Mouse (Mus musculus) liver, embryonic 11.5 days (tissue): Measurements from ENCODE around the gene Dkkl1. TPM values are rescaled to one million over a fixed set of nuclear protein-coding genes. Genes with fewer than 3 reads are reported as not detected.

ENCODE experiments used
- ATAC-seq: fragments of 200-750 bp; cut with Nextera tagmentation; replicated peaks from 2 replicates; pipeline ENCODE4 v1.8.0; 2017; ENCODE audit warnings: moderate number of reproducible peaks, mild to moderate bottlenecking, moderate TSS enrichment, moderate library complexity; ENCODE audit not compliant: low FRiP score
- DNase-seq: peaks from one replicate; pipeline ENCODE4 v3.0.0-alpha.2; 2017; ENCODE audit warnings: low spot score
- H3K27ac ChIP-seq: fragments of 300-500 bp; sonication (generic); 2 replicates; pipeline ENCODE4 v1.5.1; 2014; ENCODE audit warnings: mild to moderate bottlenecking, low read depth, low read length, control low read depth
- H3K27me3 ChIP-seq: fragments of 300-500 bp; sonication (generic); replicated peaks from 2 replicates; pipeline ENCODE4 v1.6.1; 2014; ENCODE audit warnings: low read length, mixed read lengths; ENCODE audit not compliant: control insufficient read depth, insufficient read depth
- H3K36me3 ChIP-seq: fragments of 300-500 bp; sonication (generic); 2 replicates; pipeline ENCODE4 v1.6.1; 2014; ENCODE audit warnings: mild to moderate bottlenecking, low read length, moderate library complexity, mixed read lengths; ENCODE audit not compliant: control insufficient read depth, insufficient read depth
- H3K4me1 ChIP-seq: fragments of 300-500 bp; sonication (generic); replicated peaks from 2 replicates; pipeline ENCODE4 v1.6.1; 2014; ENCODE audit warnings: low read length, mixed read lengths; ENCODE audit not compliant: control insufficient read depth, insufficient read depth
- H3K4me2 ChIP-seq: fragments of 300-500 bp; sonication (generic); 2 replicates; pipeline ENCODE4 v1.6.1; 2014; ENCODE audit warnings: mild to moderate bottlenecking, control low read depth, moderate library complexity
- H3K4me3 ChIP-seq: fragments of 300-500 bp; sonication (generic); 2 replicates; pipeline ENCODE4 v1.5.1; 2014; ENCODE audit warnings: low read depth, low read length, control low read depth
- H3K9ac ChIP-seq: fragments of 300-500 bp; sonication (generic); 2 replicates; pipeline ENCODE4 v1.6.1; 2014; ENCODE audit warnings: low read depth, low read length, control low read depth
- H3K9me3 ChIP-seq: fragments of 300-500 bp; sonication (generic); 2 replicates; pipeline ENCODE4 v1.6.1; 2016; ENCODE audit warnings: low read length, inconsistent platforms, mixed read lengths; ENCODE audit not compliant: control insufficient read depth
- WGBS: fragments of 180-500 bp; shearing (Covaris S2); extraction: QIAGEN DNeasy Blood & Tissue Kit; methylation state at CpG from one replicate; pipeline ENCODE4 v1.1.7; 2014; 5-methylcytosine and 5-hydroxymethylcytosine counted together
- polyA plus RNA-seq: library from polyadenylated mRNA; unstranded; fragments of >200 nt; fragmentation: Nextera tagmentation; extraction: Ambion mirVana; gene quantifications from 2 replicates; pipeline ENCODE4 v1.2.1, GENCODE M21; 2014

Gene Dkkl1
- polyA plus RNA-seq, 1 experiment from 2014 or later, result 2.8 TPM

- H3K27ac ChIP-seq, result no peak overlapping the region
- no peaks in the 10 kb centered on the region for H3K4me1 ChIP-seq
- no peak overlapping the region for H3K4me3 ChIP-seq
- no peak for ATAC-seq
- DNase-seq, result no peak
- no peak overlapping the region for H3K4me2 ChIP-seq
- no peaks in the 10 kb centered on the region for H3K36me3 ChIP-seq
- no peak overlapping the region for H3K9ac ChIP-seq
- WGBS, result 21% methylated on average over 8 of the region's 8 CpGs
- H3K27me3 ChIP-seq, result peaks cover 65% of the 10 kb centered on the region
- no peaks in the 10 kb centered on the region for H3K9me3 ChIP-seq
Observed at GRCm38 (mm10) chr7:45191803-45192363, 20.1 kb downstream of the Dkkl1 start.

DNA sequence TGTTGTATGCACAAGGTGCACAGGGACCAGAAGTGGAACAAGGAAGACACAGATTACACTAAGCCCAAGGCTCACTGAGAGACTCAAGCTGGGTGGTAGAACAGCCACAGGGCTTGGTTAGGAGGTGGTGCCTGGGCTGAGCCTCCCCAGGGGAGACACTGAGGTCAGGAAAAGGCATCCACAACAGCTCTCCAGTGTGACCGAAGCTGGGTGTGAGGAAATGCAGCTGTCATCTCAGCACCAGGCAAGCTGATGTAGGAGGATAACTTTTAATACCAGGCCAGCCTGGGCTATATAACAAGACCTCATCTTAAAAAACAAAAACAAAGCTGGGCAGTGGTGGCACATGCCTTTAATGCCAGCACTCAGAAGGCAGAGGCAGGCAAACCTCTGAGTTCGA is 20.8 kb downstream of the Dkkl1 start:
- H3K36me3 ChIP-seq, result no peaks in the 10 kb centered on the region
- WGBS, result 47% methylated on average over 2 of the region's 2 CpGs
- no peak for DNase-seq
- no peak overlapping the region for H3K9ac ChIP-seq
- no peak overlapping the region for H3K4me3 ChIP-seq
- H3K27ac ChIP-seq, result no peak overlapping the region
- no peak for ATAC-seq
- H3K27me3 ChIP-seq, result peaks cover 70% of the 10 kb centered on the region
- H3K4me2 ChIP-seq, result no peak overlapping the region
- no peaks in the 10 kb centered on the region for H3K9me3 ChIP-seq
- no peaks in the 10 kb centered on the region for H3K4me1 ChIP-seq

- Histone ChIP-seq H3K4me2 (no peak overlapping the region), H3K9ac (no peak overlapping the region), H3K27ac (no peak overlapping the region), H3K4me3 (no peak overlapping the region), H3K27me3 (peaks cover 73% of the 10 kb centered on the region), H3K9me3 (no peaks in the 10 kb centered on the region), H3K4me1 (no peaks in the 10 kb centered on the region), H3K36me3 (no peaks in the 10 kb centered on the region)
- WGBS, result 74% methylated on average over 6 of the region's 6 CpGs
- DNase-seq, result no peak
- ATAC-seq, result no peak
Observed at GRCm38 (mm10) chr7:45190186-45190585, 21.8 kb downstream of the Dkkl1 start.

GRCm38 (mm10) chr7:45189600-45189999 is 22.3 kb downstream of the Dkkl1 start:
- Histone ChIP-seq H3K27me3 (peaks cover 78% of the 10 kb centered on the region), H3K27ac (no peak overlapping the region), H3K9me3 (no peaks in the 10 kb centered on the region)

DNA sequence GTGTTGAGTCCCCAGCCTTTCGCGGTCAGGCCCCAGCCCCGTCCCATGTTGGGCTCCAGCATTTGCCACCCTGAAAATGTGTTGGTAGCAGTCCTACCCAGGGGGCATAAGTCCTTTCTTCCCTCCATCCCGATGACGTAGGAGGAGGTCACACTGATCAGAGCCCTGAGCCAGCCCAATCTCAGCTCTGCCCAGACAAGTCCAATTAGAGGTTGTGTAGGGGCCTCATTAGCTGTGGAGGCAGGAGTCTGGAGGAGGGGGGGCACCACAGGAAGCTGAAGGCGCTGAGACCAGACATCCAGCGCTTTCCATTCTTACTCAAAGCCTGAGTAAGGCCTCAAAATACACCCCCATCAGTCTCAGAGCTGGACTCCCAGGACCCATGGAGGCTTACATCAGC is 26.0 kb downstream of the Dkkl1 start:
- H3K27ac ChIP-seq, result no peak overlapping the region
- H3K4me3 ChIP-seq, result no peak overlapping the region
- H3K4me2 ChIP-seq, result no peak overlapping the region
- H3K9ac ChIP-seq, result no peak overlapping the region
- peaks cover 9% of the 10 kb centered on the region for H3K4me1 ChIP-seq
- no peaks in the 10 kb centered on the region for H3K36me3 ChIP-seq
- DNase-seq, result no peak
- no peaks in the 10 kb centered on the region for H3K9me3 ChIP-seq
- 62% methylated on average over 7 of the region's 7 CpGs for WGBS
- ATAC-seq, result no peak
- peaks cover 96% of the 10 kb centered on the region for H3K27me3 ChIP-seq

More at GRCm38 (mm10) chr7:45189600-45189999, 22.3 kb downstream of the Dkkl1 start:
- no peak overlapping the region for H3K4me3 ChIP-seq
- no peak overlapping the region for H3K9ac ChIP-seq
- ATAC-seq, result no peak
- no peak for DNase-seq
- WGBS, result 54% methylated on average over 16 of the region's 16 CpGs
- H3K36me3 ChIP-seq, result no peaks in the 10 kb centered on the region
- H3K4me1 ChIP-seq, result no peaks in the 10 kb centered on the region
- no peak overlapping the region for H3K4me2 ChIP-seq

DNA sequence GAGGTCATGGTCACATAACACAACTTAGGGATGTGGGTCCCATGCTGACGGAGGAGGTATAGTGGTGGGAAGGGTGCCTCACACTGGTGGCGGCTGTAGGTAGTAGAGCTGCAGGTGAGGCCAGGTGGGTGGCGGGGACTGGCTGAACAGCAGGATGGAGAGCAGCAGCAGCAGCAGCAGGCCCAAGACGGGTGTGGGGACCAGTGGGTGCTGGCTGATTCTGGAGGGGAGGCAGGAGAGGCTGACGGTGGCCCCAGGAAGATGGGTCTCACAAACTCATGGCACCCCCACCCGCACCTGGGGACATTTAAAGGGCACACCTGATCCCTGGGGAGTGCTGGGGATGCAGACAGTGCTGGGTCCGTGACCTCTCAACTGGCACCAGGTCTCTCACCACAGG is 28.3 kb downstream of the Dkkl1 start:
- no peaks in the 10 kb centered on the region for H3K36me3 ChIP-seq
- no peak overlapping the region for H3K4me3 ChIP-seq
- H3K4me2 ChIP-seq, result no peak overlapping the region
- no peak for DNase-seq
- H3K27me3 ChIP-seq, result peaks cover 96% of the 10 kb centered on the region
- H3K4me1 ChIP-seq, result peaks cover 9% of the 10 kb centered on the region
- H3K9me3 ChIP-seq, result no peaks in the 10 kb centered on the region
- H3K27ac ChIP-seq, result no peak overlapping the region
- no peak for ATAC-seq
- H3K9ac ChIP-seq, result no peak overlapping the region
- 55% methylated on average over 7 of the region's 7 CpGs for WGBS

GRCm38 (mm10) chr7:45182606-45183005 is 29.3 kb downstream of the Dkkl1 start:
- 20% methylated on average over 11 of the region's 11 CpGs for WGBS
- Histone ChIP-seq H3K4me1 (peaks cover 9% of the 10 kb centered on the region), H3K27me3 (peaks cover 96% of the 10 kb centered on the region), H3K9me3 (no peaks in the 10 kb centered on the region), H3K4me3 (peak overlapping the region; percentile 26), H3K27ac (no peak overlapping the region), H3K36me3 (no peaks in the 10 kb centered on the region), H3K4me2 (peak overlapping the region; percentile 62), H3K9ac (0 out of 2 replicates have a peak overlapping the region, but pooled peaks have one; percentile 3)
- ATAC-seq (0 out of 2 replicates have a peak, but pooled peaks have one; percentile 6), DNase-seq (no peak)

- WGBS, result under 1% methylated on average over 34 of the region's 34 CpGs
- H3K4me3 ChIP-seq, result peak overlapping the region; percentile 31
- DNase-seq, result peak; percentile 87
- H3K27ac ChIP-seq, result no peak overlapping the region
- peak overlapping the region; percentile 62 for H3K4me2 ChIP-seq
- H3K36me3 ChIP-seq, result no peaks in the 10 kb centered on the region
- peaks cover 9% of the 10 kb centered on the region for H3K4me1 ChIP-seq
- H3K9me3 ChIP-seq, result no peaks in the 10 kb centered on the region
- ATAC-seq, result peak; percentile 96
- 0 out of 2 replicates have a peak overlapping the region, but pooled peaks have one; percentile 3 for H3K9ac ChIP-seq
- peaks cover 98% of the 10 kb centered on the region for H3K27me3 ChIP-seq
Observed at GRCm38 (mm10) chr7:45182199-45182601, 29.7 kb downstream of the Dkkl1 start.

DNA sequence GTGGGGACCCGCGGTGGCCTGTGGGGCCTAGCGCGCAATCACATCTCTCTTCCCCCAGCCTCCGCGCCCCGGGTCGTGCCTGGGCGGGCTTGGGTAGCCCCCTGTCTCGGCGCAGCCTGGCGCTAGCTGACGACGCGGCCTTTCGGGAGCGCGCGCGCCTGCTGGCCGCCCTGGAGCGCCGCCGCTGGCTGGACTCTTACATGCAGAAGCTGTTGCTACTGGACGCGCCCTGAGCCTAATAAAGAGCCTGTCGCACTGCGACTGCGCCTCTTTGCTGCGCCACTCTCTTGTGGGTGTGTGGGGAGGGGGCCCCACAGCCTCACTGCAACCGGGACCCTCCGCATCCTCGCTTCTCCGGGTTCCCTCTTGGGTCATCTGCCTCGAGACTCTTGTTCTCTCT is 30.4 kb downstream of the Dkkl1 start:
- Histone ChIP-seq H3K9ac (no peak overlapping the region), H3K36me3 (no peaks in the 10 kb centered on the region), H3K4me1 (peaks cover 9% of the 10 kb centered on the region), H3K4me2 (peak overlapping the region; percentile 62), H3K27ac (no peak overlapping the region), H3K27me3 (peaks cover 98% of the 10 kb centered on the region), H3K9me3 (no peaks in the 10 kb centered on the region), H3K4me3 (peak overlapping the region; percentile 31)
- ATAC-seq, result no peak
- 4% methylated on average over 35 of the region's 35 CpGs for WGBS
- no peak for DNase-seq
